Mouse (Mus musculus): Measurements from ENCODE around the gene Gm17677. TPM values are rescaled to one million over a fixed set of nuclear protein-coding genes. Genes with fewer than 3 reads are reported as not detected.

Gene Gm17677
- total RNA-seq (2015; ENCODE audit: low replicate concordance) (not detected in 2 replicates), total RNA-seq (2017; ENCODE audit: low replicate concordance) (not detected in 2 replicates)

DNA sequence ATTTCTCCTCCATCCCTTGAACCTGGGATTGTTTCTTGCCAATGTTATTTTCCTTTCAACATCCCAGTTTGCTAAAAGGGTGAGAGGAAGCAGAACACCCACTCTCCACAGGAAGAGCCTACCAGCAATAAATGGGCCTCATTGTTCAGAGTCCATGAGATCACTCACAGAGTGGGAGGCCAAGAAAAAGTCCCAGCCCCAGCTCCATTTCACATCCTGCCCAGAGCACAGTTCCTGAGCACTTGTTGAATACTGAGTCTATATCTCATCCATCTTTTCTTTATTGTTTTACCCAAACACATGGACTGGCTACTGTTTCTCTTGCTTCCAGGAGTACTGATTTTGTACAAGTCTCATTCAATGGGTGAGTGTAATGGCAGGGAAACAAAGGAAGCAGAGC is at the start of gene Gm17677:
TSS of gene Gm17677 (plus strand) at position 301 of the 400 bp plus-strand sequence.
- no peak for ATAC-seq (replicated peaks; ENCODE audit: low FRiP score, poor library complexity, severe bottlenecking)

DNA sequence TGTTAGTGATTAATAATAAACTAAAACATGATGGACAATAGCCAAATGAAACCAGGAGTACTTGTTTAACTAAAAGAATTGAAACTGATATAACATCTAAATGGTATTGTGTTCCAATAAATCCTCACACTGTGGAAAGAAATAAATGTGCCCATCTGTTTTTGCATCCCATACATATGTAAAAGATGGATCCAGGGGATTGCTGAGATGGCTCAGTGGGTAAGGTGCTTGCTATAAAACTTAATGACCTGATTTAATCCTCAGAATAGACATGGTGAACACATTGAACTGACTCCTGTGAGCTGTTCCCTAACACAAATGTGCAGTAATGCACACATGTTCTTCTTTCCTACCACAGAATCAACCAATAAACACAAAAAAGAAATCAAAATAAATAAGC is 48.9 kb upstream of the Gm17677 start:
- no peak for ATAC-seq (replicated peaks; ENCODE audit: low FRiP score, poor library complexity, severe bottlenecking)

DNA sequence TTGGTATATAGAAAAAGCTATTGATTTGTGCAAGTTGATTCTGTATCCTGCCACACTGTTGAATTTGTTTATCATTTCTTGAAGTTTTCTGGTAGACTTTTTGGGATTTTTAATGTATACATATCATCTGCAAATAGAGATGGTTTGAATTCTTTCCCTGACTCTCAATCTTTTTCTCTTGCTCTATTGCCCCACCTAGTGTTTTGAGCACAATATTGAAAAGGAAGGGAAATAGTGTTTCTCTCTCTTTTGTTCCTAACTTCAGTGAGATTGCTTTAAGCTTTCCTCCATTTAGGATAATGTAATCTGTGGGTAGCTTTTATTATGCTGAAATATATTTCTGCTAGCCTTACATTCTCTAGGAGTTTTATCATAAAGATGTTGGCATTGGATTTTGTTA is 33.6 kb upstream of the Gm17677 start:
- no peak for ATAC-seq (replicated peaks; ENCODE audit: low FRiP score, poor library complexity, severe bottlenecking)

DNA sequence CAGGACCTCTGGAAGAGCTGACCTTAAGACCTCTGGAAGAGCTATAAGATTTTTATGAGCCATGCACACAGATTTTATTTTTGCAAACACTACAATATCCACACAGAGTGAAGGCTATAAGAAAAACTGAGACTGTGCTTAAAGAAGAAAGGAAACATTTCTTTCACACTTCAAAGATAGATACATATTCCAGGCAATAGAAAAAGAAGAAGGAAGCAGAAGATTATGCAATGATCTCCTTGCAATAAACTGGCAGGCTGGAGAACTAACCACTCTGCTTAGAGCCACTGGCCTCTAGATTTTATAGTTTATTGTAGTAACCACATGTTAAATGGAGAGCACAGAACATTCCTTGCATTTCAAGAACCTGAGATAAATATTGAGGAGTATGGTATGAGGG is 16.0 kb downstream of the Gm17677 start:
- ATAC-seq (replicated peaks; ENCODE audit: low FRiP score, poor library complexity, severe bottlenecking) = no peak

DNA sequence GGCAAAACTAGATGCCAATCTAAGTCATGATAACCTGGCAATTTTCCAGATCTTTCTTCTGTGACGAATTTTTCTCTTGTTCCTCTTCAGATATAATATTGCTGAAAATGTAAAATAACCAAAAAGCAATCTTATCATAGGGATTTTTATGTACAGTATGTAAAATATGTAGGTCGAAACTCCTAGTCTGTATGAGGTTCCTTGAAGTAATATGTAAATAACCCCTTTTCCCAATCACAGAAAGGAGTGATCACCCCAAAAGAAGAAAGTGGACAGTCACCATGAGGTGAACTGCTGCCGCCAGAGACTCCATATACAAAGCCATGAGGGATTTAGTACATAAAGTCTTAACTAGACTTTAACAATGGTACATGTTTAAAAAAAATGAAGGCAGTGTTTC is 37.2 kb downstream of the Gm17677 start, which contains the start of gene Gm17727:
TSS of gene Gm17727 (minus strand) at position 101 of the 400 bp plus-strand sequence.
- ATAC-seq (replicated peaks; ENCODE audit: low FRiP score, poor library complexity, severe bottlenecking) = no peak

DNA sequence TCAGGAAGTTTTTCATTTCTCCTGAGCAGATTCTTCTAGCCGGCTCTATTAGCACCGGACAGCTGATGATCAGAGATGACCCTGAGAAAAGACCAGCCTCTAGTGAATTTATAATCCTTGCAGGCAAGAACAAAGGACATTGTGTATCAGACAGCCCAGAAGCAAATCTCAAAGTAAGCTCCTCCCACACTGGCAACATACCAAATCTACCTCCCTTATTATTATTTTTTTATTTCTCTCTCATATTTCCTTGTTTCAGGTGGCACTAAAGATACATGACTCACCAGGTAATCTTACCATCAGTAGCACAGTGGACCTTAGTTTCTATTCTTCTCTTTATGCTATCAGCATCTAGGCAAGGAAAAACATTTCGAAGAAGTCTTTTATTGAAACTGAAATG is 49.2 kb downstream of the Gm17677 start, which contains the start of the genes Gm27235 and D730048I06Rik:
TSS of gene Gm27235 (minus strand) at position 101 of the 400 bp plus-strand sequence.
TSS of gene D730048I06Rik (minus strand) at position 112 of the 400 bp plus-strand sequence.
- no peak for ATAC-seq (replicated peaks; ENCODE audit: low FRiP score, poor library complexity, severe bottlenecking)

Other genes starting within 250 kb of the Gm17677 start
- gene Gm1113, start 222.8 kb upstream of the Gm17677 start, total RNA-seq (2015; ENCODE audit: low replicate concordance) = not detected in 2 replicates
- not detected in 2 replicates for gene Gm1113, start 222.8 kb upstream of the Gm17677 start, total RNA-seq (2017; ENCODE audit: low replicate concordance)
- 0.21 TPM in 1 of 2 replicates, not detected in the other for gene Ddx25, start 182.5 kb upstream of the Gm17677 start, total RNA-seq (2015; ENCODE audit: low replicate concordance)
- not detected in 2 replicates for gene Ddx25, start 182.5 kb upstream of the Gm17677 start, total RNA-seq (2017; ENCODE audit: low replicate concordance)
- 1.5 and 9.4 TPM in 2 replicates for gene Pus3, start 182.5 kb upstream of the Gm17677 start, total RNA-seq (2015; ENCODE audit: low replicate concordance)
- 3.4 and 6.0 TPM in 2 replicates for gene Pus3, start 182.5 kb upstream of the Gm17677 start, total RNA-seq (2017; ENCODE audit: low replicate concordance)
- gene Pate2, start 170.8 kb upstream of the Gm17677 start, total RNA-seq (2015; ENCODE audit: low replicate concordance) = not detected in 2 replicates
- not detected in 2 replicates for gene Pate2, start 170.8 kb upstream of the Gm17677 start, total RNA-seq (2017; ENCODE audit: low replicate concordance)
- gene Hyls1, start 170.7 kb upstream of the Gm17677 start, total RNA-seq (2015; ENCODE audit: low replicate concordance) = 4.8 and 15.4 TPM in 2 replicates
- gene Hyls1, start 170.7 kb upstream of the Gm17677 start, total RNA-seq (2017; ENCODE audit: low replicate concordance) = 5.5 and 6.0 TPM in 2 replicates
- gene Pate4, start 129.1 kb upstream of the Gm17677 start, total RNA-seq (2015; ENCODE audit: low replicate concordance) = not detected in 2 replicates
- gene Pate4, start 129.1 kb upstream of the Gm17677 start, total RNA-seq (2017; ENCODE audit: low replicate concordance) = not detected in 2 replicates
- gene Pate3, start 92.8 kb upstream of the Gm17677 start, total RNA-seq (2015; ENCODE audit: low replicate concordance) = not detected in 2 replicates
- gene Pate3, start 92.8 kb upstream of the Gm17677 start, total RNA-seq (2017; ENCODE audit: low replicate concordance) = not detected in 2 replicates
- not detected in 2 replicates for gene Pate1, start 53.7 kb upstream of the Gm17677 start, total RNA-seq (2015; ENCODE audit: low replicate concordance)
- gene Pate1, start 53.7 kb upstream of the Gm17677 start, total RNA-seq (2017; ENCODE audit: low replicate concordance) = not detected in 2 replicates
- not detected in 2 replicates for gene Gm17727, start 37.1 kb downstream of the Gm17677 start, total RNA-seq (2015; ENCODE audit: low replicate concordance)
- gene Gm17727, start 37.1 kb downstream of the Gm17677 start, total RNA-seq (2017; ENCODE audit: low replicate concordance) = not detected in 2 replicates
- not detected in 2 replicates for gene Gm27235, start 49.1 kb downstream of the Gm17677 start, total RNA-seq (2015; ENCODE audit: low replicate concordance)
- not detected in 2 replicates for gene Gm27235, start 49.1 kb downstream of the Gm17677 start, total RNA-seq (2017; ENCODE audit: low replicate concordance)
- gene D730048I06Rik, start 49.1 kb downstream of the Gm17677 start, total RNA-seq (2015; ENCODE audit: low replicate concordance) = not detected in 2 replicates
- gene D730048I06Rik, start 49.1 kb downstream of the Gm17677 start, total RNA-seq (2017; ENCODE audit: low replicate concordance) = not detected in 2 replicates
- gene 9230110F15Rik, start 103.1 kb downstream of the Gm17677 start, total RNA-seq (2015; ENCODE audit: low replicate concordance) = not detected in 2 replicates
- 0.17 TPM in 1 of 2 replicates, not detected in the other for gene 9230110F15Rik, start 103.1 kb downstream of the Gm17677 start, total RNA-seq (2017; ENCODE audit: low replicate concordance)
- gene 9230113P08Rik, start 167.4 kb downstream of the Gm17677 start, total RNA-seq (2015; ENCODE audit: low replicate concordance) = not detected in 2 replicates
- not detected in 2 replicates for gene 9230113P08Rik, start 167.4 kb downstream of the Gm17677 start, total RNA-seq (2017; ENCODE audit: low replicate concordance)

Measured in erythroblast, adult 5-6 weeks (primary cell).